In genomic region chr1:128762854-128763253, GRCm38 (mm10) we compare ENCODE assay signal across 23 mouse cellular contexts.
"Had no signal": no experiment of that assay in that cellular context is flagged by ENCODE, and none has a peak within 500 bp of the region (broad histone marks: within the 10 kb centered on the region; RNA-seq: fewer than 3 reads in every experiment).

No protein-coding gene starts in this region.

- DNase-seq: forebrain, postnatal 0 days; gastrocnemius, postnatal 25 days; heart, adult 18-20 months; heart, postnatal 10 days; heart, postnatal 4 days; kidney, adult 18-20 months; kidney, adult 8-10 months; kidney, postnatal 14 days; kidney, postnatal 4 days had no signal

- H3K4me1 ChIP-seq: heart, embryonic 10.5 days; heart, embryonic 12.5 days; intestine, embryonic 15.5 days had no signal

- H3K27me3 ChIP-seq: heart, embryonic 12.5 days; hindbrain, embryonic 12.5 days; intestine, embryonic 15.5 days; limb, embryonic 12.5 days had no signal

- H3K36me3 ChIP-seq: heart, embryonic 10.5 days; heart, embryonic 12.5 days; hindbrain, embryonic 10.5 days; hindbrain, embryonic 12.5 days; intestine, embryonic 15.5 days; limb, embryonic 10.5 days; limb, embryonic 12.5 days had no signal

- H3K9ac ChIP-seq: forebrain, postnatal 0 days; heart, embryonic 12.5 days; hindbrain, embryonic 12.5 days; hindbrain, embryonic 14.5 days; intestine, embryonic 15.5 days; limb, embryonic 12.5 days had no signal

- H3K9me3 ChIP-seq: heart, embryonic 10.5 days; heart, embryonic 12.5 days; hindbrain, embryonic 10.5 days; hindbrain, embryonic 12.5 days; intestine, embryonic 15.5 days; limb, embryonic 10.5 days; limb, embryonic 12.5 days had no signal

- H3K4me2 ChIP-seq: heart, embryonic 12.5 days; hindbrain, embryonic 12.5 days; hindbrain, embryonic 14.5 days; intestine, embryonic 15.5 days; limb, embryonic 12.5 days had no signal

- H3K4me3 ChIP-seq: heart, embryonic 10.5 days; heart, embryonic 12.5 days; hindbrain, embryonic 10.5 days; hindbrain, embryonic 12.5 days; intestine, embryonic 15.5 days; layer of hippocampus, adult 2 months; left cerebral cortex, adult 2 months; limb, embryonic 10.5 days; limb, embryonic 12.5 days had no signal

- ATAC-seq: forebrain, postnatal 0 days; hindbrain, embryonic 16.5 days; inflammation-experienced regulatory T-cells, adult 6 months; intestine, embryonic 15.5 days; intestine, postnatal 0 days had no signal

- H3K27ac ChIP-seq: heart, embryonic 10.5 days; hindbrain, embryonic 10.5 days; hindbrain, embryonic 12.5 days; hindbrain, embryonic 14.5 days; intestine, embryonic 15.5 days; kidney, postnatal 0 days; layer of hippocampus, adult 2 months; left cerebral cortex, adult 2 months; limb, embryonic 10.5 days; limb, embryonic 12.5 days had no signal
